Comparison of ENCODE assay signal across 8 mouse cellular contexts in the genomic region with DNA sequence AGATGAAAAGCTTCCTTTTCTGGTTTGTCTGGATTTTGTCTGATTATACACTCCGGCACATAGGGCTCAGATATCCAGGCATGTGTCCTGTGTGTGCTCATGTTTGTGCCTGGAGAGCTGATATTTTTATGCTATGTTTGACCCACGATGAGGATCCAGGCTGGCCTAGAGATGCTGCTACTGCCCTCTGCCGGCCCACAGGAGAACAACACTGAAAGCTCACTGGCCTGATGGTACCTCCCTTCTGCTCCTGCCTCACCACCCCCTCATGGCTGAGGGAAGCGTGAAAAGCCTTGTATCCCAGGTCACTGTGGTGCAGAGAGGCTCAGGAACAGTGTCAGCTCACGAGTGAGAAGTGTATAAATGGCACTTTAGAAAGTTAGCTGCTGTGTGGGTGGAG. TPM values are rescaled to one million over a fixed set of nuclear protein-coding genes. Genes with fewer than 3 reads are reported as not detected.
DNase-seq lines count a peak whose midpoint lies in the region; ATAC-seq lines count a peak whose summit lies in the region.

No protein-coding gene starts in this region.

- peak; percentile 68; the same call in 1 of the 2 replicates for ATAC-seq in intestine, embryonic 14.5 days (replicated peaks; ENCODE audit: low FRiP score, low TSS enrichment, low read depth)
- ATAC-seq in megakaryocyte-erythroid progenitor cell, adult 5-6 weeks (replicated peaks; ENCODE audit: low FRiP score, low TSS enrichment, poor library complexity, severe bottlenecking): peak; percentile 95

- no peak overlapping the region for H3K4me3 ChIP-seq in intestine, embryonic 14.5 days (ENCODE audit: low read depth, low read length)

- under 1% methylated on average over 5 of the region's 5 CpGs for WGBS in intestine, embryonic 14.5 days

- no peaks in the 10 kb centered on the region for H3K4me1 ChIP-seq in intestine, embryonic 14.5 days (replicated peaks; ENCODE audit: control insufficient read depth, insufficient read depth, low read length)

- no peak overlapping the region for H3K9ac ChIP-seq in intestine, embryonic 14.5 days (ENCODE audit: low read length)

- DNase-seq in R1 (ENCODE audit: low read depth, low spot score): peak; percentile 71
- peak; percentile 87 for DNase-seq in cerebellum, adult 8-10 months
- DNase-seq in frontal cortex, postnatal 14 days (ENCODE audit: low spot score in 2 of 2): peak; percentile 52 to 76
- DNase-seq in intestine, embryonic 14.5 days (ENCODE audit: low spot score): peak; percentile 90
- peak; percentile 45 to 89 for DNase-seq in left cerebral cortex, adult 9 months (ENCODE audit: low spot score in 2 of 2)
- peak; percentile 77 for DNase-seq in right cerebral cortex, postnatal 14 days
- peak; percentile 56 for DNase-seq in yolk sac, embryonic 10.5 days (ENCODE audit: low spot score)

- no peak overlapping the region for H3K27ac ChIP-seq in intestine, embryonic 14.5 days (ENCODE audit: low read depth)

- H3K9me3 ChIP-seq in intestine, embryonic 14.5 days (ENCODE audit: control insufficient read depth, low read length): no peaks in the 10 kb centered on the region

- H3K36me3 ChIP-seq in intestine, embryonic 14.5 days (ENCODE audit: control insufficient read depth, insufficient read depth, low read length): no peaks in the 10 kb centered on the region

- H3K27me3 ChIP-seq in intestine, embryonic 14.5 days (replicated peaks; ENCODE audit: control insufficient read depth, insufficient read depth, low read length): no peaks in the 10 kb centered on the region

- H3K4me2 ChIP-seq in intestine, embryonic 14.5 days (ENCODE audit: low read length): no peak overlapping the region

RNA-seq across cellular contexts. Expression of a gene that starts 9.6 kb away (rescaled TPM):
- 0.27 and 0.32 TPM in 2 replicates for polyA plus RNA-seq in intestine, embryonic 14.5 days (2014; fragmentation: Nextera tagmentation; extraction: Ambion mirVana)
- total RNA-seq in megakaryocyte-erythroid progenitor cell, adult 5-6 weeks (2014; fragmentation: Nextera tagmentation): not detected in 2 replicates
- total RNA-seq in megakaryocyte-erythroid progenitor cell, adult 5-6 weeks (2017): not detected in 2 replicates

RNA-seq across cellular contexts. Expression of a gene that starts 19.3 kb away (rescaled TPM):
- polyA plus RNA-seq in intestine, embryonic 14.5 days (2014; fragmentation: Nextera tagmentation; extraction: Ambion mirVana): 1.4 and 1.7 TPM in 2 replicates
- not detected in 2 replicates for total RNA-seq in megakaryocyte-erythroid progenitor cell, adult 5-6 weeks (2014; fragmentation: Nextera tagmentation)
- not detected in 2 replicates for total RNA-seq in megakaryocyte-erythroid progenitor cell, adult 5-6 weeks (2017)

RNA-seq across cellular contexts. Expression of a gene that starts 25.9 kb away (rescaled TPM):
- 0.13 TPM in 1 of 2 replicates, not detected in the other for polyA plus RNA-seq in intestine, embryonic 14.5 days (2014; fragmentation: Nextera tagmentation; extraction: Ambion mirVana)
- total RNA-seq in megakaryocyte-erythroid progenitor cell, adult 5-6 weeks (2014; fragmentation: Nextera tagmentation): not detected in 2 replicates
- total RNA-seq in megakaryocyte-erythroid progenitor cell, adult 5-6 weeks (2017): not detected in 2 replicates

RNA-seq across cellular contexts. Expression of a gene that starts 44.6 kb away (rescaled TPM):
- 9.1 and 9.9 TPM in 2 replicates for polyA plus RNA-seq in intestine, embryonic 14.5 days (2014; fragmentation: Nextera tagmentation; extraction: Ambion mirVana)
- total RNA-seq in megakaryocyte-erythroid progenitor cell, adult 5-6 weeks (2014; fragmentation: Nextera tagmentation): 2.3 and 4.8 TPM in 2 replicates
- 1.9 TPM in 1 of 2 replicates, not detected in the other for total RNA-seq in megakaryocyte-erythroid progenitor cell, adult 5-6 weeks (2017)

RNA-seq across cellular contexts. Expression of a gene that starts 45.2 kb away (rescaled TPM):
- 36.3 and 41.0 TPM in 2 replicates for polyA plus RNA-seq in intestine, embryonic 14.5 days (2014; fragmentation: Nextera tagmentation; extraction: Ambion mirVana)
- total RNA-seq in megakaryocyte-erythroid progenitor cell, adult 5-6 weeks (2014; fragmentation: Nextera tagmentation): 25.6 and 39.6 TPM in 2 replicates
- 15.5 and 17.7 TPM in 2 replicates for total RNA-seq in megakaryocyte-erythroid progenitor cell, adult 5-6 weeks (2017)
